Mouse (Mus musculus) brain, embryonic 14.5 days (tissue): Measurements from ENCODE around the gene Gm17018. TPM values are rescaled to one million over a fixed set of nuclear protein-coding genes. Genes with fewer than 3 reads are reported as not detected.
"Not testable (repeated sequence)": the region's sequence is repeated elsewhere in the genome, so short reads cannot be mapped to it uniquely, and the experiment has no call there.

Experiments used
- DNase-seq: peaks from one replicate; pipeline ENCODE4 v3.0.0-alpha.2; 2011; ENCODE audit warnings: low read depth
- CTCF ChIP-seq: fragments of 200-500 bp; IDR thresholded peaks from 2 replicates; pipeline ENCODE4 v1.5.1; 2012; ENCODE audit warnings: inconsistent platforms, mild to moderate bottlenecking, moderate library complexity, borderline replicate concordance; ENCODE audit not compliant: insufficient read depth, insufficient read length; ENCODE audit errors: extremely low read depth
- POLR2A ChIP-seq: fragments of 200-500 bp; IDR thresholded peaks from 2 replicates; pipeline ENCODE4 v1.6.1; 2012; ENCODE audit warnings: mild to moderate bottlenecking, inconsistent platforms, borderline replicate concordance; ENCODE audit not compliant: poor library complexity, insufficient read depth, insufficient read length, severe bottlenecking; ENCODE audit errors: extremely low read depth
- polyA plus RNA-seq: library from polyadenylated mRNA; depleted of rRNA; stranded (reverse); fragments of >200 nt; gene quantifications from 2 replicates; pipeline ENCODE4 v1.2.3, GENCODE M21; 2012

Gene Gm17018
- polyA plus RNA-seq, 1 experiment: 24.1 TPM

DNA sequence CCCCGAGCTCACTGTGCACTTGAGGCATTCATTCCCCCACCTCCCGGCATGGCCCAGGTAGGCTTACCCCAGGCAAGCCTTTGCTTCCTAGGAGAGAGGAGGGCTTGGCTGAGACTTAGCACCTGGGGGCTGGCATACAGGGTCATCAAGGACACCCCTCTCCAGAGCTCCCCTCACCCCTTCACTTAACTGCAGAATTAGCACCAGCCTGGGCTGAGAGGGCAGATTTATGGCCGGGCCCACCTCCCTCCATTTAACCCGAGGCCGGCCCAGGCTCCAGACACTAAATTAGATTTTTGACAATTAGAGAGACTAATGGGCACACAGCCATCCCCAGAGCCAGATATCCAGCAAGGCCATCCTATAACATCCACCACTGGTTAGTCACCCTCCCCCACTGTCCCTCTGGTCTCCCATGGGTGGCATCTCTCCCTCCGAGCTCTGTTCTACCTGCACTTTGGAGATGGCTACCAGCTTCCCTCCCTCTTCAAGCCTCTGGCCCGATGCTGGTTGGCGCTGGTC, 25.1 kb upstream of the Gm17018 start:
- no peak for TF ChIP-seq POLR2A
- no peak for DNase-seq

DNA sequence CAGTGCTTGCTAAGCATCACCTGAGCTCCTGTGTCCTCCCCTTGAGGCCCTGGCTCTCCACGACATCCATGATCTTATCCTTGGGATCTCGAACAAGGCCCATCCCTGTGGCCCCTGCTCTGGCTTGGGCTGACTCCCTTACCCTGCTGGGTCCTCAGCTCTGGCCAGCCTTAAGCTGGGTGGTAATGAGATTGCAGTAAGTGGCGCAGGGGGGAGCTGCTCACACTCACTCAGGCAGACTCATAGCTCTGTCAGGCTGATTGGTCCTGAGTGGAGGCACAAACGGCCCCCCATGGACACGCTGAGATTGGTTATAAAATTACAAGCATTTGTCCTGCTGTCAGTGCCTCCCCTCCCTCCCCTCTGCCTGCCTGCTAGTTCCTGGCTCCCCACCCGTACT, 24.5 kb upstream of the Gm17018 start:
- TF ChIP-seq POLR2A (no peak), CTCF (no peak)
- no peak for DNase-seq

DNA sequence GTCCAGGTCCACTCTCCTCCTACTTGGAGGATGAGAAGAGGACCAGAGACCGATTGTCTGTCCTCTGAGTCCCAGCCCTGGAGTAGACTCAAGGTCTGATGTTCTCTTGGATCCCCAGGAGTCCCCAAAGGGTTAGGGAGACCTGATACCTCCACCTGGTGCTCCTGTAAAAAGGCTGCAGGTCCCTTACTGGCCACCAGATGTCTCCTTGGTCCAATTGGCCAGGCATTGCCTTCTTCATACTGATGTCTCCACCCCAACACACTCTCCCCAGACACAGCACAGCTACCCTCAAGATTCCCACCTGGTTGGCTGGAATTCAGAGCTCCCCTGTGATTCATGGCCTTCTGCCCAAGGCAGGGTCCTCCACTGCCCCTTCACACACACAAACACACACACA, 22.9 kb upstream of the Gm17018 start:
- TF ChIP-seq POLR2A (no peak), CTCF (peak; percentile 64)
- peak; percentile 33 for DNase-seq

- TF ChIP-seq POLR2A (no peak), CTCF (no peak)
- peak; percentile 39 for DNase-seq
Observed at GRCm38 (mm10) chr19:45540657-45541408, 19.6 kb upstream of the Gm17018 start.

DNA sequence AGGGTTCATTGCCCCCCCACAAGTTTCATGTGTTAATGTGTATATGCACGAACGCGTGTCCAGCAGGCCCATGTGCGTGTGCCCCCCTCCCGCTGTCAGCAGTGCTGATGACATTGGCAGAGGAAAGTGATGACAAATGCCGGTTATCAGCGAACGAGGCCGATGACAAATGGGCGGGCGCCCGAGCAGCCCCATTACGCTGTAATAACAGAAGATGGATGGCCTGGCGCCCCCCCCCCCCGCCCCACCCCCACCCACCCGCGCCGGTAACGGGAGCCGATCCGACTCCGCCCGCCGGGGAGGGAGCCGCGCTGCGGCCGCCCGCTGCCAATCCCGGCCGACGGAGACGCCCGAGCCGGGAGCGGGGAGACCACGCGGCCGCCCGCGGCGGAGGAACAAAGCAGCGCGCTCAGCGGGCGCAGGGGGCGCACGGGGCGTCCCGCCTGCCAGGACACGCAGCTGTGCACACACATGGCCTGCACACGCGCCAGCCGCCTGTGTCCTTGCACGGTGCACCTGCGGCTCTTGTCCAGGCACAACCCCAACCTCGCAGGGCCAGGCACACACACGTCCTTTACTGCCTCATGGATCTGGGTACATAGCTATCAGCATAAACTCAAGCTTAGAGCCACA, 18.9 kb upstream of the Gm17018 start:
- peak; percentile 80 for DNase-seq
- TF ChIP-seq CTCF (no peak), POLR2A (0 out of 2 replicates have a peak, but pooled peaks have one; percentile 26)

DNA sequence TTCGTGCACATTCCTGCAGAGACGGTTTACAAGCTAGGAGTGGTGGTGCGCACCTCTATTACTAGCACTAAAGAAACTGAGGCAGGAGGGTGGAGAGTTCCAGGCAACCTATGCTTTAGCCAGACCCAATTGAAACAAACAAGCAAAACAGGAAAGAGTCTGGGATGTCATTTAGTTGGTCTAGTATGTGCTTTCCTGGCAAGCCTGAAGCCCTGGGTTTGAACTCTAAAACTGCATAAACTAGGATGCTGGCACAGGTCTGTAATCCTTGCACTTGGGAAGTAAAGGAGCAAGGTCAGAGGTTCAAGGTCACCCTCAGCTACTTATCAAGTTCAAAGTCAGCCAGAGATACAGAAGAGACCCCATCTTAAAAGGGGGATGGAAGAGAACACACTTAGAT, 18.4 kb upstream of the Gm17018 start:
- DNase-seq: no peak
- TF ChIP-seq CTCF: no peak
- TF ChIP-seq POLR2A: no peak

DNA sequence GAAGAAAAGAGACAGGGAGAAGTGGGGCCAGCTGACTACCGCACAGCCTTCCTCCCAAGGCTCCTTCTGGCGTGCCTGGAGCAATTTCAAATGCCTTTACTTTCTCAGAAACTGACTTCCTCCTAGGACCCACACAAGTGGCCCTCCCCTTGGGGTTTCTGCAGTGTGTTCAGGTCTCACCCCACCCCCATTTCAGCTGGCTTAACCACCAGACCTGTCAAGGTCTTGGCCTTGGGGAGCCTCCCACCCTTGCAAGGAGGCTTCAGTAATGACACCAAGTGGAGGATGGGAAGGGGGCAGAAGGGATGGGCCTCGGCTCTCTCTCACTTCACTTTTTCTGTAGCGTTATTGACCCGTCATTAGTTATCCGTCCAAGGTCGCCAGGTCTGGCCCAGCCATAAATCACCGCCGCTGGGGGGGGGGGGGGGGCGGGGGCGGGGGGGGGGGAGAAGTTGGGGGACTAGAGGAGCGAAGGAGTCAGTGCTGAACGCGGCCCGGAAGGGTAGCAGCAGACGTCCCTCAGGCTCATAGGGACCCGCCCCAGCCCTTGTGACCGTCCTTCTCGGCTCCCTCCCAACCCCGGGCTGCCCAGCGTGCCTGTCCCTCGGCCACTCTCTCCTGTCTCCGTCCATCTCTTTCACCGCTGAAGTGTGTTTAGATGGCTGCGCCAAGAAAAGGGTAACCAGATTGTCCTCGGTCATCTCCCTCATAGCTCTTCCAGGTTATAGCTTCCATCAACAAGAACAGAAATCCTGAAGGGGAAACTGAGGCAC, 16.1 kb upstream of the Gm17018 start:
- peak; percentile 13 for DNase-seq
- TF ChIP-seq POLR2A (no peak), CTCF (no peak)

DNA sequence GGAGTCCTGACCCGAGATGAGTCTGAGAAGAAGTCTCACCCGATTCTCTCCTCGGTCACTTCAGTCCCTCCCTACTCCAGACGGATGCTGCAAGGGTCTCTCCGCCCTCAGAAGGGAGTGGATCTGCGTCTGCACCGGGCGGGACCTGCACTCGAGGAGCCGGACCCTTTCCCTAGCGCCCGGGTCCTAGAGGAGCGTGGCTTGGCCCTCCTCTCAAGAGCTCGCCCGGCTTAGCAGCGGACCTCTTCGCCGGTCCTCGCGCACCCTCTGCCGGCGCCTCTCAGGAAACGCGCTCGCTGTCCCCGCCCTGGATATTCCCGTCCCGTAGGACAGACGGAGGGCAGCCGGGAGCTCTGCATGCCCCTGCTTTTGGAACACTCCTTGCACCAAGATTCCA, 15.5 kb upstream of the Gm17018 start:
- TF ChIP-seq CTCF (peak; percentile 91), POLR2A (no peak)

DNA sequence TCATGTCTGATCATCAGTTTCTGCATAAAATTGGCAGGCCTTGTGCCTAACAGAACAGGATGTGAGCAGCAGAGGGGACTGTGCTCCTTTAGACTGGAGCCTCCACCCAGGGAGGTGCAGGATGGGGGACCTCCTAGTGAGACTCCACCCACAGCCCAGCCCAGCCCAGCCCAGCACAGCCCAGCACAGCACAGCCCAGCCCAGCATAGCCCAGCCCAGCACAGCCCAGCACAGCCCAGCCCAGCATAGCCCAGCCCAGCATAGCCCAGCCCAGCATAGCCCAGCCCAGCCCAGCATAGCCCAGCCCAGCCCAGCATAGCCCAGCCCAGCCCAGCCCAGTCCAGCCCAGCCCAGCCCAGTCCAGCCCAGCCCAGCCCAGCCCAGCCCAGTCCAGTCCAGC, 12.2 kb upstream of the Gm17018 start:
- not testable (repeated sequence) for DNase-seq

More for the DNA sequence above, 15.5 kb upstream of the Gm17018 start:
- DNase-seq: peak; percentile 90

DNA sequence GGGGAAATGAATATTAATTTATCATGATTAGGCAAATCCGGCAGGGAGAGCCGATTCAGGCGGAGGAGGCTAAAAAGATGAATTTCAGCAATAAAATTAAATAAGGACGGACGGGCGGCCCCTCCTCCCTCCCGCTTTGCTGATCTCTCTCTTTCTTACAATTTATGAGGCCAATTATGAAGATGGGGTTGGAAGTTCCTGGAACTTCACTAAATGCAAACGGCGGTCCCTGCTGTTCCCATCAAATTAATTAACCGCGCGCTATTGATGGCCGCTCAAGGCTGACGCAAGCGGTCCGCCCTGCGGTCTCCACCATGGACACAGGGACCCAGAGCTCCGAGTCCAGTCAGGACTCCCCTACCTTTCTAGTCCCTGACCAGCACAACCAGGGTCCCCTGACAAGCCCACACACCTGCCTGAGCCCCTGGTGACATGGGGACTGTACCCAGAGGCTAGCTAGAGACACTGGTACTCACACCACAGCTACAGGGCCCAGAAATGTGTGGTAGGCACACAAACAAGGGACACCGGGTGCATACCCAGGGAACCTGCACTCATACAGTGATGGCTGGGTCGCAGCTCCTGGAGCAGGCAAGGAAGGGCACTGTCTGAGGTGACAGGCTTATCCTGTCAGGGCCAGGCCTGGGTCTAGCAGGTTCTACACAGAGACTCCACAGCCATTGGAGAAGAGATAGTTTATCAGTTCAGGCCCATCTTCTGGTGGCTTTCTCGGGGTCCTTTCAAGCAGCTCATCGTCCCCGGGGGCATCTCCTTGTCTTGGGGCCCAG, 11.1 kb upstream of the Gm17018 start:
- DNase-seq: no peak
- no peak for TF ChIP-seq CTCF
- TF ChIP-seq POLR2A: no peak

DNA sequence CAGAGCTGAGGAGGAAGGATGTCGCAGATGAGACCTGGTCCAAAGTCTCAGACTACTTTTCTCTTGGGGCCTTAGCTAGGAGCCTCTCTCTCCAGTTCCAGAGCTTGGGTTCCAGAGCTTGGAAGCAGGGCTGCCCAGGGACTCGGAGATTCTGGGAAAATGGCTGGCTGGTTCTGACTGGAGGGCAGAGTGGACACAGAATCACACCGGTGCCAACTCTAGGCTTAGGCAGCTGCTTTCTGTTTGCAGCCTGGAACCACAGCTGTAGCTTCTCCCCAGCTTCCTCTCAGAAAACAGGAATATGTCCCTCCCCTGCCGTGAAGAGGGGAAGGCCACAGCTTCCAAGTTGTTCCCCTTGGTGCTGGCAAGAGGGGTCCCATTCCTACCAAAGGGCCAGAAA, 10.5 kb upstream of the Gm17018 start:
- no peak for DNase-seq

More for the DNA sequence above, 10.5 kb upstream of the Gm17018 start:
- TF ChIP-seq CTCF (no peak), POLR2A (no peak)
